Mouse (Mus musculus): ENCODE measurements at regions not wholly inside any gene's neighbourhood (a gene's known extent, or its start where the extent isn't known, plus 50 kb on each side); places are given as distances from the start of the nearest gene placed in this dataset.

GRCm38 (mm10) chr16:31576422-31576821 lies 86.8 kb upstream of the Dlg1 start:
- H3K9ac ChIP-seq, result no peak overlapping the region
- no peak overlapping the region for H3K4me3 ChIP-seq (ENCODE audit: low read depth, low read length)
- WGBS, result 49% methylated on average over 8 of the region's 8 CpGs
- H3K27me3 ChIP-seq (ENCODE audit: insufficient read depth, low read length), result no peaks in the 10 kb centered on the region
- peak overlapping the region; percentile 44; the same call in 1 of the 2 replicates for H3K4me2 ChIP-seq
- H3K27ac ChIP-seq (ENCODE audit: low read depth), result no peak overlapping the region
- no peak for TF ChIP-seq CTCF (IDR thresholded peaks at IDR 0.05; ENCODE audit: low read depth)
- H3K9me3 ChIP-seq (ENCODE audit: low read depth, low read length), result no peaks in the 10 kb centered on the region
- no peaks in the 10 kb centered on the region for H3K36me3 ChIP-seq (ENCODE audit: insufficient read depth)
- no peak for DNase-seq
- peak; percentile 35; the same call in 1 of the 2 replicates for ATAC-seq (ENCODE audit: insufficient read depth)
- H3K4me1 ChIP-seq (ENCODE audit: insufficient read depth), result 0 out of 2 replicates have a peak, but pooled peaks cover 12% of the 10 kb centered on the region

DNA sequence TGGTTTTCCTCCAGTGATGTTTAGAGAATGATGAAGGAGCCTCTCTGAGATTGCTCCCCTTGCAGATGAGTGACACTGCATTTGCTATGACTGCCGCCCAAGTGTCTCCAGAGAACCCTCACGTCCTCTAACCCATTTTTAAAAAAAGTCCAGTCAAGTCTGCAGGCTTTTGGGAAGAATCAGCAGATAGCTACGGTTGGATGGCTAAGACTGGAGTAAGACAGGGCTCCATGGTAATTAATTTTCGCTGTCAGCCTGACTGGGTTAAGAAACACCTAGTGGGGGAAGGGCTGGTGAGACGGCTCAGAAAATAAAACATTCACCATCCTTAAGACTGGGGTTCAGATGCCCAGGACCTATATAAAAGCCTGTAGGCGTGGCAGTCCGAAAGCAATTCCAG lies 85.9 kb upstream of the Dlg1 start:
- Histone ChIP-seq H3K36me3 (ENCODE audit: insufficient read depth) (no peaks in the 10 kb centered on the region), H3K27ac (ENCODE audit: low read depth) (no peak overlapping the region), H3K4me2 (no peak overlapping the region), H3K4me3 (ENCODE audit: low read depth, low read length) (no peak overlapping the region), H3K9me3 (ENCODE audit: low read depth, low read length) (no peaks in the 10 kb centered on the region), H3K4me1 (ENCODE audit: insufficient read depth) (0 out of 2 replicates have a peak, but pooled peaks cover 12% of the 10 kb centered on the region), H3K9ac (no peak overlapping the region), H3K27me3 (ENCODE audit: insufficient read depth, low read length) (no peaks in the 10 kb centered on the region)
- DNase-seq (peak; percentile 20), ATAC-seq (ENCODE audit: insufficient read depth) (no peak)
- no peak for TF ChIP-seq CTCF (IDR thresholded peaks at IDR 0.05; ENCODE audit: low read depth)
- WGBS, result 45% methylated on average over 7 of the region's 7 CpGs

DNA sequence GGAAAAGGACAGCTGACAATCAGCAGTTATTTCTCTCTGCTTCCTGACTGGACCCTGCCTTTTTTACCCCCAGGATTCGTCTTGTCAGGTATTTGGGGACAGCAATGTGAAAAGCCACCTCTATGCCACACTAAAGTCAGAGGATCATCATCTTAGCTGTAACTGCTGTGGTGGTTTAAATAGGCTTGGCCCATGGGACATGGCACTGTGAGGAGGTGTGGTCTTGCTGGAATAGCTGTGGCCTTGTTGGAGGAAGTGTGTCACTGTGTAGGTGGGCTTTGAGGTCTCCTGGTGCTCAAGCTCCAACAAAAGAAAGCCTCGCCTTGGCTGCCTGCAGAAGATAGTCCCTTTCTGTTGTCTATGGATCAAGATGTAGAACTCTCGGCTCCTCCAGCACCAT lies 83.9 kb upstream of the Dlg1 start:
- 90% methylated on average over 3 of the region's 3 CpGs for WGBS
- H3K27ac ChIP-seq (ENCODE audit: low read depth), result no peak overlapping the region
- TF ChIP-seq CTCF (IDR thresholded peaks at IDR 0.05; ENCODE audit: low read depth), result no peak
- no peaks in the 10 kb centered on the region for H3K27me3 ChIP-seq (ENCODE audit: insufficient read depth, low read length)
- H3K4me1 ChIP-seq (ENCODE audit: insufficient read depth), result 0 out of 2 replicates have a peak, but pooled peaks cover 12% of the 10 kb centered on the region
- H3K36me3 ChIP-seq (ENCODE audit: insufficient read depth), result no peaks in the 10 kb centered on the region
- H3K9ac ChIP-seq, result no peak overlapping the region
- no peak overlapping the region for H3K4me2 ChIP-seq
- no peak overlapping the region for H3K4me3 ChIP-seq (ENCODE audit: low read depth, low read length)
- ATAC-seq (ENCODE audit: insufficient read depth) (no peak), DNase-seq (no peak)
- no peaks in the 10 kb centered on the region for H3K9me3 ChIP-seq (ENCODE audit: low read depth, low read length)

DNA sequence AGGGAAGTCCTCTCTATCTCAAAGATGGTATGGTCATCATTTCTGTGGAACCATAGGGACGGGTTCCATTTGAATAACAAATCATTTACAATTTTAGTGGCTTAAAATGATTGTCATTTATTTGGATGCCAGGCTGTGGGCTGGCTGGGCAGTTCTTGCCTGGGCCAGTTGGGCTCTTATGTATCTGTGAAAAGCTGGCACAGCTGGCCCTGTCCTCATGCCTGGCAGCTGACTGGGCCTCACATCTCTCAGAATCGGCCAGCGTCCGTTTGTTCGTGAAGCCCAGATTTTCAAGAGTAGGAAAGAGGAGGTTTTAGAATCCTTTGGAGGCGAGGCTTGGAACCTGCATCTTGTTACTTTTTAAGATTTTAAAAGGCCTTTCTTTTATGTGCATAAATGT lies 82.5 kb upstream of the Dlg1 start:
- Histone ChIP-seq H3K4me3 (ENCODE audit: low read depth, low read length) (no peak overlapping the region), H3K4me1 (ENCODE audit: insufficient read depth) (0 out of 2 replicates have a peak, but pooled peaks cover 6% of the 10 kb centered on the region), H3K9ac (no peak overlapping the region), H3K4me2 (no peak overlapping the region), H3K36me3 (ENCODE audit: insufficient read depth) (no peaks in the 10 kb centered on the region), H3K9me3 (ENCODE audit: low read depth, low read length) (no peaks in the 10 kb centered on the region), H3K27me3 (ENCODE audit: insufficient read depth, low read length) (no peaks in the 10 kb centered on the region), H3K27ac (ENCODE audit: low read depth) (no peak overlapping the region)
- ATAC-seq (ENCODE audit: insufficient read depth) (no peak), DNase-seq (no peak)
- WGBS, result 82% methylated on average over 6 of the region's 6 CpGs
- no peak for TF ChIP-seq CTCF (IDR thresholded peaks at IDR 0.05; ENCODE audit: low read depth)

- Histone ChIP-seq H3K27ac (ENCODE audit: low read depth) (no peak overlapping the region), H3K4me3 (ENCODE audit: low read depth, low read length) (no peak overlapping the region), H3K9me3 (ENCODE audit: low read depth, low read length) (no peaks in the 10 kb centered on the region), H3K4me2 (no peak overlapping the region), H3K27me3 (ENCODE audit: insufficient read depth, low read length) (no peaks in the 10 kb centered on the region), H3K4me1 (ENCODE audit: insufficient read depth) (no peaks in the 10 kb centered on the region), H3K36me3 (ENCODE audit: insufficient read depth) (no peaks in the 10 kb centered on the region), H3K9ac (no peak overlapping the region)
- ATAC-seq (ENCODE audit: insufficient read depth) (no peak), DNase-seq (no peak)
- WGBS, result 82% methylated on average over 4 of the region's 4 CpGs
- no peak for TF ChIP-seq CTCF (IDR thresholded peaks at IDR 0.05; ENCODE audit: low read depth)
Observed at GRCm38 (mm10) chr16:31582885-31583284, 80.4 kb upstream of the Dlg1 start.

GRCm38 (mm10) chr16:31583627-31584026 lies 79.6 kb upstream of the Dlg1 start:
- H3K27me3 ChIP-seq (ENCODE audit: insufficient read depth, low read length), result no peaks in the 10 kb centered on the region
- H3K9ac ChIP-seq, result no peak overlapping the region
- H3K36me3 ChIP-seq (ENCODE audit: insufficient read depth), result no peaks in the 10 kb centered on the region
- ATAC-seq (ENCODE audit: insufficient read depth) (no peak), DNase-seq (peak; percentile 44)
- WGBS, result 84% methylated on average over 2 of the region's 2 CpGs
- no peak for TF ChIP-seq CTCF (IDR thresholded peaks at IDR 0.05; ENCODE audit: low read depth)
- no peaks in the 10 kb centered on the region for H3K9me3 ChIP-seq (ENCODE audit: low read depth, low read length)
- H3K27ac ChIP-seq (ENCODE audit: low read depth), result no peak overlapping the region
- no peaks in the 10 kb centered on the region for H3K4me1 ChIP-seq (ENCODE audit: insufficient read depth)
- H3K4me3 ChIP-seq (ENCODE audit: low read depth, low read length), result no peak overlapping the region
- no peak overlapping the region for H3K4me2 ChIP-seq

DNA sequence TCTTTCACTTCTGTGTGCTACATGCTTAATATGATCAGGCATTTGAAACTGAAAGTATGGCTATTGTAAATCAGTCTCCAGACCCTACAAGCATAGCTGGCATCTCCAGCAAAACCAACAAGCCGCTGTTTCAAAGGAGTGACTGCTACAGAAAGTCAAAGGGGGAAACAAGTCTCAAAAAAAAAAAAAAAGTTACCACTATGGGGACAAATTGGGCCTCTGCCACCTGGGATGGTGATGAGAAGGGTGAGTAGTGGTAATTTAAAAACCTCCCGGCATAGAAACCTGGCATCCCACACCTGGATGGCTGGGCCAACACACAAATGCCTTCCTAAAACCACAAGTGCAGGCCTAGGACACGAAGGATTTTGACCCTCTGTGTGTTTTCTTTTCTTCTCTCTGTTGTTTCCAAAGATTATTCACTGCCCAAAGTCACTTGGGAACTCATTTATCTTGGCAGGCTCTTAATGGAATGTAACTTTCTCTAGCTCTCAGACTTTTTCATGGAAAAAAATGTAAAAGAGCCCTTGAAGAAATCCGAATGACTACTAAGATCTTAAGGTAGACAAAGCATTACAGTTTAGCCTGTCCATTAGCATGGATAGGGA lies 78.9 kb upstream of the Dlg1 start:
- no peak overlapping the region for H3K27ac ChIP-seq (ENCODE audit: low read depth)
- 43% methylated on average over 4 of the region's 4 CpGs for WGBS

More for the DNA sequence above, 78.9 kb upstream of the Dlg1 start:
- no peaks in the 10 kb centered on the region for H3K4me1 ChIP-seq (ENCODE audit: insufficient read depth)
- no peak for ATAC-seq (ENCODE audit: insufficient read depth)
- DNase-seq, result no peak
- H3K36me3 ChIP-seq (ENCODE audit: insufficient read depth), result no peaks in the 10 kb centered on the region
- TF ChIP-seq CTCF (IDR thresholded peaks at IDR 0.05; ENCODE audit: low read depth), result no peak
- no peak overlapping the region for H3K4me2 ChIP-seq
- H3K9me3 ChIP-seq (ENCODE audit: low read depth, low read length), result no peaks in the 10 kb centered on the region
- no peak overlapping the region for H3K9ac ChIP-seq
- H3K27me3 ChIP-seq (ENCODE audit: insufficient read depth, low read length), result no peaks in the 10 kb centered on the region
- no peak overlapping the region for H3K4me3 ChIP-seq (ENCODE audit: low read depth, low read length)
